Mouse (Mus musculus) layer of hippocampus, adult 9-11 months (tissue): ENCODE measurements around the gene Armc8.
A peak's percentile ranks its signal among the peaks of the same experiment; 100 is the strongest.

Experiments used
- DNase-seq: peaks from one replicate; pipeline ENCODE4 v3.0.0; 2022

Gene Armc8

DNA sequence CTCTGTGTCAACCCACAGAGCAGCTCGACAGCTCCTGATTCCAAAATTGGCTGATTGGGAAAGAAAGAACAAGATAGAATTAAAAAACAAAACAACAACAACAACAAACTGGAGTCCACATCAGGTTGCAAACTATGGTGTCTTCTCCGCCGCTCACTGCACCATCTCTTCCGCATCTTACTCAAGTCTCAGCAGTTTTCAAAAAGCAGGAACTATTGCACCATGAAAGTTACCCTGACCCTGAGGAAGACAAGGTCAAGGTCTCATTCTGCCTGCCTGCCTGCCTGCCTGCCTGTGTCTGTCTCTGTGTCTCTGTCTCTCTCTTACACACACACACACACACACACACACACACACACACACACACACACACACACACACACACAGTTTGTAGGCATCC, 69.4 kb downstream of the Armc8 start:
- DNase-seq = no peak

DNA sequence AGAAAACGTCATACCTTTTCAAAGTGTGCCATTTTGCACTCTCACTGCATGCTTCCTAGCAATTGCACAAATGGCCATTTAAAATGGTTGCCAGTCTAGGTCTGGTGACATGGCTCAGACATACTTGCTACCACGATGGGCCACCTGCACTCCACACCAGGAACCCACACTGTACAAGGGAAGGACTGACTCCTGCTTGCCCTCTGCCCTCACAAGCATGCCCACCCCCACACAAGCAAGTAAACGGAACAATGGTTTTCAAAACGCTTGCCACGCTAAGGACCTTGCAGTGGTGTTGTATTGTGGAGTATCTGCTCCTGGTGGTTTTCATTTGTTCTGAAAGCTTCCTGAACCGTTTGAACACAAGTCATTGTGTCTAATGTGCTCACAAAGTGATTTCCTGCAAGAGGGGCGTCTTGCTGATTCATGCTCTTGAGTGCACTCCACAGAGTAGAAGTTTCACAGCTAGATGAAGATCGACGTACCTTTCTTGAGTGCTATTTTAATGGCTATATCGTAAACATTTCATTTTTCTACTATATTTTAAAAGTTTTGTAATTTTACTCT, 76.0 kb downstream of the Armc8 start:
- DNase-seq = no peak

DNA sequence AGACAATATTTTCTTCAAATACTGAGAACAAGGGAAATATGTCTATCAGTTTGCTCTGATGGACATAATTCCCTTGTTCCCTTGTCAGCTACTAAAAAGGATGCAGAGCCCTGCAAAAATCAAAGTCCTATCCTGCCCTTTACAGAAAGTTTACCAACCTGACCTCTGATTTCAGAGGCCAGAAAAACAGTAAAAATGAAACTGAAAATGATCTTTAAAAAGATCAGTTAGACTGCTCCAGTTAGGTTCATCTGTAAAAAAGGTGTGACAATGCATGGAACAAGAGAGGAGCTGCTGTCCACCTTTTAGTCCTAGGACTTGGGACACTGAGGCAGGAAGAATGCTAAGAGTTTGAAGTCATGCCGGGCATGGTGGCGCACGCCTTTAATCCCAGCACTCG, 77.6 kb downstream of the Armc8 start:
- DNase-seq = no peak

DNA sequence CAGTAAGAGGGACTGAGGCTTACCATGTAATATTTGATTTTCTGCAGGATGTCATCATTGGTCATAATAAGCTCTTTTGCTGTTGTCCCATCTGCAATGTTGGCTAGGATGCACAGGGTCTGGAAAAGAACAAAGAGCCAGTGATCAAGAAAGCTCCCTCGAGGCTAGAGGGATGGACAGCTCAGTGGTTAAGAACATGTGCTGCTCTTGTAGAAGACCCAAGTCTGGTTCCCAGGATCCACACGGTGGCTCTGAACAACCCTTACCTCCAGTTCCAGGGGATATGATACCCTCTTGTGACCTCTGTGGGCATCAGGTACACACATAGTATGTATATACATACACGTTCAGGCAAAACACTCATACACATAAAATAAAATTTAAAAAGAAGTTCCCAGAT, 80.9 kb downstream of the Armc8 start:
- DNase-seq = no peak

DNA sequence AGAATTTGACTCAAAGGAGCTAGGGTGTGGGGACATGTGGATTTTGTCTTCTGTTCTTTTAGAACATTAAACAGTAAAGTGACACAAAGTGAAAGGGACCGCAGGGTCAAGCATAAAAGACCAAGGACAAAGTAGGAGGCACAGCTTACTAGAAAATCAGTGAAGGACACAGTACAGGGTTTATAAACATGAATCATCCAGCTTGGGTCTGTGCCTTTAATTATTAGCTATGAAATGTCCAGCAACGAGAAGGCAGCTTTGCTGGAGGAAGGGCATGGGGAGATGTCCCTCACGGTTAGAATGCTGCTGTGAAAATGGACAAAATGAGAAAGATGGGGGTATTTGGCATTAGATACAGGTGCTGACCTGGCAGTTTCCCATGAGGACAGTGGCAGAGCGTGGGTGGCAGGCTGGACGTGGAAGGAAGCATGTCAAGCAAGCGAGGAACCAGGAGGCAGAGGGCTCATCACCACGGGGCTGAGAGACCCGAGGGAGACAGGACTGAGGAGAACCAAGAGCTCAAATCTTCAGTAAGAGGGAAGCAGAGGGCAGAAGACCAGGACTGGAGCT, 81.5 kb downstream of the Armc8 start:
- no peak for DNase-seq

DNA sequence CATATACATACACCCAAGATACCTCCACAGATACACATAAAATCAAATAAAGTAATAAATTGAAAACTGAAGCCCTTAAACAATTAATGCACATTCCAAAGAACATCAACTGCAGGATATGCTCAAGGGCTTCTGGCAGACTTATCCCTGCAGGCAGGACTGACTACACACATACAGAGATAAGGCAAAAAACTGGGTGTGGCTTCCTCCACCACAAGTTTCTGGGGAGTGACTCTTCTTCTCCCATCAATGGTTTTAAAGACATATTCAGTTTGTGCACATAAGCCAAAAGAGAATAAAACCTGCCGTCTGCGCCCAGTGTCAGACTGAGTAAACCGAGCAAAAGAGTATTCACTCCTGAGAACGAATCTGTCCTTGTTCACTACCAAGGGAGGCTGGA, 83.6 kb downstream of the Armc8 start:
- no peak for DNase-seq

DNA sequence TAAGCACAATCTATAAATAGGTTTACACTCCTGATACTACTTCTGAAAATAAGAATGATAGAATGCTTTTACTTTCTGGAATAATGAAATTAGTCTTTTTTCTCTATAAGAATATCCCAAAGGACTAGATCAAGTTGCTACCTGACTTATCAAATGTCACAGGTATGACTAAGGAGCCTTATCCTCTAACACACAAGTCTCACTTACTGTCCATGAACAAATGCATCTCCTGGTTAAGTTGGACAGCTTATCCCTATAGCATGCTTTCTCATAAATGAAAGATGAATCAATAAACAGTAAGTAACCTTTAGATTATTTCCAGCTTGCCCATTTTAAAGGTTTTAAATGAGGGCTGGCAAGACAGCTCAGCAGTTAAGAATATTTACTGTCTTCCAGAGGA, 84.1 kb downstream of the Armc8 start:
- no peak for DNase-seq

DNA sequence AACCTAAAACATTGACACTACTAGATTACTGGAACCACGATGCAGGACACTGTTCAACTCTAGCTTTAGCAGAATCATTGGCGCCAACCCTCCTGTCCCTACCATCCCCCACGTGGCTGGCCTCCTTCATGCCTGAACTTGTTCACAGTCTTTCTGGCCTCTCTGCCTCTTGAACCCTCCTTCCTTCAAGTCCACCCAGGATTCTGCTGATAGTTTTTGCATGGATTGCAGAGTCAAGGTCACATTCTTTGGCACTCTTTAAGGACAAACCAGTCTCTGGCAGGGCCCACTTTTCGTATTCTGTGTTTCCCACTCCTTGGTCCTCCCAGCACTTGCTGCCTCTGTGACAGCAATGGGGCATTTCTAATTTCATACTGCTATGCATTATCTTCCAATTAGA, 85.5 kb downstream of the Armc8 start:
- no peak for DNase-seq

DNA sequence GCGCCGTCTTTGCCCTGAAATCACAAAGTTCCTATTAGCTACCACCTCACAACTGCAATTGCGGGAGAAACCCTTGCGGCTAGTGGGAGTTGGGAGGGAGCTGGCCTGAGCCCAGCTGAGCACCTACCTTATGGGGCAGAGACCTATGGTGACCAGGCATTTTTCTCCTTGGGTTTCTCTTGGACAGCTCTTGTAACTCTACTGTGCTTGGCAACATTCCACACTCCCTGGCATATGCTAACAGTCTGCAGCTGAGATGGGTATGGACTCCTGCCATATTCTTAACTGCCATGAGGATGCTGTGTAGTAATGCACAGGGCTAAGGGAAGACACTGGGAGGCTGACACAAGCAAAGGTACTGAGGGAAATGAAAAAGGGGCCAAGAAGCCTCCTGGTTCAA, 87.9 kb downstream of the Armc8 start:
- DNase-seq = no peak

DNA sequence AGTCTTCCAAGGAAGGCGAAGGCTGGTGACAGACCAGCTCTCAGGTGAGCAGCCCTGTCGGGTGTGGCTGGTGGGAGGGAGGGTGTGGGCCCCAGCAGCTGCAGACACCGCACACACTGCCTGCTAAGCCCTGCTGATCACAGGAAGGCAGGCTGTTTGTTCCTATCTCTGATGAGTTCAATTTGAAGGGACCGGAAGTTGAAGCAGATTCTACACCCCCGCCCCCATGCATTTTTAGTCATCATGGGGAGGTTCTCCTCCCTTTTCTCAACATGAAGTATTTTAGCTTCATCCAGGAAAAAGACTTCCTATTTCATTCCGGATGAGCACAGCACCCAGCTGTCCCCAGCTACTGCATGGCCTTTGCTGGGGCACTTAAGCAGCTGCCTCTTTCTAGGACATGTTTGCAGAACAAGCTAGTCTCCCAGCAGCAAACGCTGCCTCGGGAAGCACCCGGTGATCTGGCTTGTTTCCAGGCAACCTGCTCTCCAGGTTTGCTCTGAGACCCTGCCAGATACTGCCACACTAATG, 89.5 kb downstream of the Armc8 start:
- DNase-seq = peak; percentile 53

DNA sequence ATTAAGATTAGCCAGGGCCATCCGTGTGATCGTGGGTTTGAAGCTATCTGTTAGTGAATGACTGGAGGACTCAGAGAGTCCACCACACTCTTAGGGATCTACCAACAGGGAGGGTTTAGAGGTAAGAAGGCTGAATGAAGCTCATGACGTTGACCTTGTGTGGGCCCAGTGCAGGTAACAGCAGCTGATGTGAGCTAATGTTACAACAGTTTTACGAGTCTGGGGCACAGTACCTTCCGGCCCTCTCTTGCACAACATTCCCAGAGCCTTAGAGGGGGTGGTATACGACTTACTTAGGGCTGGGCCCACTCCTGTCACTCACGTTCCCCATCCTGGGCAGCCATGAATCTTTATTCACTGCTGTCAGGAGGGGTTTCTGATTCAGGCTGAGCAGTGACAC, 97.4 kb downstream of the Armc8 start:
- DNase-seq = no peak

DNA sequence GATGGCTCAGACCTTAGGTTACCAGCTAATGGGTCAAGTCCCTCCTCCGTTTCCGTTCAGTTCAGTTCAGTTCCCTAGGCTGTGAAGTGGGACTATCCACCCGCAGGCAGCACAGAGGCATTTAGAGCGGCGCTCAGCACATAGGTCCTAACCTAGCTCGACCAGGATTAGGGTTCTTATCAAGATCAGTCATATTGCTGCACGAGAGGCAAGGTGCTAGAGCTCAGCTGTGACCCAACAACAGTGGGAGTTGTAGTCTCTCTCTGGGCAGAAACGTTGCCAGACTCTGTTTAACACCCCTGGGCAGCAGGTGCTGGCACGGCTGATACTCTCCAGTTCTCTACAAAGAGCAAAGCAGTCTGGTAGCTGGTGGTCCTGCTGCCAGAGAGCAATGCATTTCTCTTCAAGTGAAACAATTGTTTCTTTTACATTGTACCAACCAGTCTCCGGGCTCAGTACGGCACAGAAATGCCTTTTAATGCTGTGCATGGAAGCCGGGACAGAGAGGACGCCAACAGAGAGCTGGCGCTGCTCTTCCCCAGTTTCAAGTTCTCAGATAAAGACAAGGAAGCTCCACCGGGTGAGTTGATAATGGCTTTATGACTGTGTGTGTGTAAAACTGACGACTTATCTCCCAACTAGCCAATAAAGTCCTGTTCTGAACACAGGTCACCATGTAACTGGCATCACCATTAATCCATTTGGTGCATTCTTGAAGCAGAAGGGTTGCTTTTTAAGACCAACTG, 98.2 kb downstream of the Armc8 start:
- no peak for DNase-seq

DNA sequence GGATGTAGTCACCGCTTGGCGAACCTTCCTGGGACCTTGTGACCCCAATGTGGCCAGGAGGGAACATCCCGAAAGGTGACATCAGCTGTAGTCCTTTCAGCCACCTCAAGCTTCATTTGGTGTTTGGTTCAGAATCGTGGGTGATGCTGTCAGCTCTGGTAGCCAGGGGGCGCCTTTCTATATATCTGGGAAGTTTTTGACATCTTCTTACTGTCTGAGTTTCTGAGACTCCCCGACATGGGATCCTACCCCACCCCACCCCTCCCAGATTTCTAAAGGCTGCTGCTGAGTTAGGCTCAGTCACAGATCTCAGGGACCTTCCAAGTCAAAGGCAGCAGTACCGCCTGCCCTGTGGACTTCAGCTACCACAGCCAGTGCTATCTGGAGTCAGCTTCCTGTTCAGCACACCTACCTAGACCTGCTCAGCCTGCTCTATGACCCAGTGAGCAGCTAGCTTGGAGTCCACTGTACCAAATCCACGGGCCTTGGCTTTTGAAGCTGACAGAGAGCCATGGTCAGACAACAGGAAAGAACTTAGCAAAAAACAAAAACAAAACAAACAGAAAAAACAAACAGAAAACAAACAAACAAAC, 98.9 kb downstream of the Armc8 start:
- no peak for DNase-seq

DNA sequence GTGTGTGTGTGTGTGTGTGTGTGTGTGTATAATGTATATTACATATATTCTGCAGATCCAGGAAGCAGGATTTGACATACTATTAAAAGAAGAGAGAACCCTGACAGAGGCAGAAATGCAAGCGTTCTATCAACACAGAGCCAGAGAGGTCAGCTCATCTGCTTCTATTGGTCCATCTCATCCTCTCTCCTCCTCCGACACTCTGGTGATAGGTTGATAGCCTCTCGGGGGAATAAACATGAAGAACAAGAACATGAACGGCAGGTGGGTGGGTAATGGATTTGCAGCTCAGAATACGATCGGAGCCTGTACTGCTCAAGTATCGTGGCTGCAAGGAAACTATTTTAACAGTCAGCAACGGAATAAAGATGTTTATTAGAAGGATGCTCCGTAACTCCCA, 100.1 kb downstream of the Armc8 start:
- no peak for DNase-seq

DNA sequence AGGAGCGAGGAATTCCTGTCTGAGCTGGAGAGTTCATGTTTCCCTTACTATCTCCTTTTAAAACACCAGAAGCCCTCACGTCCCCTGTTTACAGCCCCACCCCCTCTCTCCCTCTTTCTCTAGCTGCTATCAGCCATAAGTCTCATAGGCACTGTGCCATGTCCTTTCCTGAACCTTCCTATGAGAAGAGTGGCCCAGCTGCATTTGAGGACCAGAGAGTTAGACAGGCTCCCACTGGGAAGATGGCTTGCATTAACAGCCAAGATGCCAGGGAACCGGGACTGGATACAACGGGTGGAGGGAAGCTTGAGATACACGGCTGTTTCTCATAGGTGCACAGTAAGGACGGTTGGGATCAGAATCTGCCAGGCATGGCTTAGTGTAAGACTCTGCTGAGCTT, 103.8 kb downstream of the Armc8 start:
- no peak for DNase-seq

DNA sequence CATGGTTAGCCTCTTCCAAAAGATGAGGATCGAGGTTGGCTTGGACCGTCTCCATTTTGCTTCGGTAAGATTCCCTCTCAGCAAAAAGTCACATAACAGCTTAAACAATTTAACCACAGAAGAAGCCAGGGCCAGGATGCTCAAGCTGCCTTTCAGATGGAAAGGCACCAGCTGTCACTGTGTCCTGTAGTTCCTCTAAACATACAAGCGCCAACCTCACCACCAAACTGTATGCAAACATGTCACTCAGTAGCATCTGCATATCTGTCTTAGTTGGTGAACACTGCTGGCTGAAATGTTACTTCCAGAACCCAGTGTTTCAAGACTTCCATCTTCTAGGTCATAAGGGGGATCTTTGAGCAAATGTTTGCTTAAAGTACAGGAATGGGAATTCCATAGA, 109.0 kb downstream of the Armc8 start:
- DNase-seq = no peak

DNA sequence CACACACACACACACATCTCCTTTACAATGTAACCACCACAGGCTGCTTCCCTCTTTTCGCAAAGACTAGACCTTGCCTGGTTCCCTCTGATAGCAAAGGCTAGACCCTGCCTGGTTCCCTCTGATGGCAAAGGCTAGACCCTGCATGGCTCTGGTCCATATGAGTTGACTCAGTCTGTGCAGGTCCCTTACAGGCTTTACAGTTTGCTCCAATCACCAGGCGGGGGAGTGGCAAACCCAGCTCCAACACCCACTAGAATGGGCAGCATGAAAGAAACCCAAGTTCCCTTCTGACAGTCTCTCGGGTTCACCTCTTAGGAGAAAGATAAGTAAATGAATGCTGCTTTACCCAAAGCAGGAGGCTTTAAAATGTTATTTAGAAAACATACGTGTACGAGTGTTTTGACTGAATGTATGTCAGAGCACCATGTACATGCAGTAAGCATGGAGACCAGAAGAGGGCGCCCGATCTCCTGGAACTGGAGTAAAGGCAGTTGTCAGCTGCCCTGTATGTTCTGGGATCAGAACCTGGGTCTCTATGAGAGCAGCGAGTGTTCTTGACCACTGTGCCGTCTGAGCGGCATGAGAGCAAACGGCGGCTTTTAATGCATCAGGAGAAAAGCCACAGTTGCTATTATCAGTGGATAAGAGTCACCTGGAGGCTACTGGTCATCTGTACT, 110.0 kb downstream of the Armc8 start:
- DNase-seq = no peak

DNA sequence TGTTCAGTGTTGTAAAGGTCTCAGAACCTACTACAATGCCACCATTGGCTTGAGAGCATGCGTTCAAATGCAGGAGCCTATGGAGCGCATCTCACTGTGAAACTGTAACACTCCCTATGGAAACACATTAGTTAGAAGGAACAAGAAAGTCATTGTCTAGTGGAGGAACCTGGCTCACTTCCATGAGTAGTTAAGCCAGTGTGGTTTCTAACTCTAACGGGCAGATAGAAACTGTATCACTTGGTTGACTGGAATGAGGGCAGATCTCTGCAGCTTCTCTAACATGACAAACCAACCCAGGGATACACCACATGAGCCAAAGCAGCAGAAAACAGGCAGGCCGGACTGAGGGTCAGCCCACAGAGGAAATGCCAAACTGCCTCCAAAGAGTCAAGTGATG, 114.5 kb downstream of the Armc8 start:
- DNase-seq = no peak

DNA sequence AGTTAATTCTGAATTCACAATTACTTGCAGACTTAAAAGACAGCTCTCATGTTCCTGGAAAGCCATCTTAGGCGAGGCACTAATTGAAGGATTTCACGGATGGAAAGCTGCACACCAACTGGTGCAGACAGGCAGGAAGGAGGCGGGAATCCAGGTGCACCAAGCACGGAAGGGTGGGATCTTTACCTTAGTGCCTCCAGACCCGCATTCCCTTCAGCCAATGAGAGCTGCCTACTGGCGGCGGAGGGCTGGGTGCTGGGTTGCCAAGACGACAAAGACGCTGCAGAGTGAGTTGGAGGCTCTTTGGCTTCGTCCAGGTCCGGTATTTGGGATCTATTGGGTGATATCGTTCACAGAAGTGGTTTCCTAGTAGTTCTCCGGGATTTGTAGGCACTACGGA, 117.5 kb downstream of the Armc8 start, which contains the start of gene Nme9:
Nme9 (plus strand) TSS at position 315 of the 400 bp plus-strand sequence.
- DNase-seq = no peak

DNA sequence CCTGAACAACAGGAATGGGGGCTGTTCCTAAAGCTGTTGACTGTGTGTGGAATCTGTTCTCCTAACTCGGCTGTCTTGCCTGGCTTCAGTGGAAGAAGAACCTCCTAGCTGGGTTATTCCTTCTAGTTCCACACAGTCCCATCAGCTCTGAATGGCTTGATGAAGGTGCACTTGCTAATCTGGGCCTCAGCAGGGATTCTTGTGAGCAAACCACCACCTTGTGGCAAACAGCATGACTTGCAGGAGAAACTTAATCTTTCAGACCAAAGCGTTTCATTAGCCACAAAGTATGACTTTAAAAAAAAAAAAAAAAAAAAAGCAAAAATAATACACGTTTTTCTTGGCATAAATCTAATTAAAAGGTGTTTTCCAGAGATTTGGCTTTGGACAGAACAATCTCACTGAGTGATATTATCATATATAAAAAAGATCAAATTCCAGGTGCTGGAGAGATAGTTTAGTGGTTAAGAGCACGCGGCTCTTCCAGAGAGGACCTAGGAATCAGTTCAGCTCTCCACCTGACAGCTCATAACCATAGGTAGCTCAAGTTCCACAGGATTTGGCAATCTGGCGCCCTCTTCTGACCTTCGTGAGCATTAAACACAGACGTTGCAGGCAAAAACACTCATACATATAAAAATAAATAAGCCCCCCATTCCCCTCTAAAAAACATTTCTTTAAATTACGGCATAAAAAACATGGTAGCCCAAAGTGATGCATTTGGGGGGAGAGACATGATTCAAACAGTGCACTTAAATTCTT, 118.6 kb downstream of the Armc8 start:
- DNase-seq = no peak

DNA sequence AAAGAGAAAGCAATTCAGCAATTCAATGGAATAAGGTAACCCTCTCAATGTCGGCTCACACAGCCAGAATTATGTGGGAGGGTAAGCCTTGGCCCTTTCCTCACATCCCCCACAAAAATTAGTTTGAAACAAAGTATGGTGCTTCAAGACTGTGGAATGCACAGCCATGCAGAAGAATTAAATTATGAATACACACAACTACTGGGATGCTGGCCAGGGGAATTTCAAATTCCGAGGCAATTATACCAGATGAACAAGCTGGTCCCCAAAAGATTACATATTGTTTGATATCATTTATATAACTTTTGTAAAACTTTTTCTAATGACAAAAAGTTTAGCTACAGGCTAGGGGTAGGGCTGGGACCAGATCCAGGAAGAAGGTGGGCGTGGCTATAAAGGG, 121.4 kb downstream of the Armc8 start:
- DNase-seq = peak; percentile 67

DNA sequence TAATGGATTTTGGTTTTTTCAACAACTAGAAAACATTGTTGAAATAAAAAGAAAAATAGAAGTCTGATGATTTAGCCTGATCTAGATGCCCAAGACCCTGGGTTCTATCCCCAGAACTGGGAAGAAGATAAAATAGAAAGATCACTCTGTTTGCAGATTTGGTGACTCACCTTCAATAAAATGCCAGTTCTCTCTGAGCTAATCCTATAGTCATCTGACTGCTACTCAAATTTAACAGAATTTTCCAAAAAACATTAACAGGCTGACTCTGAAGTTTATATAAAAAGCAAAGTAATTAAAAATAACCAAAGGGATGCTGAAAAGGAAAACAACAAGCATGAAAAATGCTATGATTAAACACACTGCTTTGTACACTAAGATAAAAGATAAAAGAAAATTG, 122.4 kb downstream of the Armc8 start:
- DNase-seq = no peak
